Mouse (Mus musculus) intestine, postnatal 0 days (tissue): Measurements from ENCODE around the gene Ice2. TPM values are rescaled to one million over a fixed set of nuclear protein-coding genes. Genes with fewer than 3 reads are reported as not detected.

Source experiments
- ATAC-seq: fragments of 200-750 bp; cut with Nextera tagmentation; 2 replicates; pipeline ENCODE4 v1.8.0; 2017; ENCODE audit warnings: mild to moderate bottlenecking, moderate TSS enrichment, moderate library complexity
- H3K27ac ChIP-seq: fragments of 300-500 bp; sonication (generic); 2 replicates; pipeline ENCODE4 v1.5.1; 2014; ENCODE audit warnings: mild to moderate bottlenecking, low read depth, low read length, moderate library complexity
- H3K27me3 ChIP-seq: fragments of 300-500 bp; sonication (generic); replicated peaks from 2 replicates; pipeline ENCODE4 v1.6.1; 2014; ENCODE audit warnings: low read length, mixed read lengths; ENCODE audit not compliant: control insufficient read depth, insufficient read depth
- H3K36me3 ChIP-seq: fragments of 300-500 bp; sonication (generic); 2 replicates; pipeline ENCODE4 v1.6.1; 2014; ENCODE audit warnings: mild to moderate bottlenecking, moderate library complexity; ENCODE audit not compliant: control insufficient read depth, insufficient read depth
- H3K4me1 ChIP-seq: fragments of 300-500 bp; sonication (generic); replicated peaks from 2 replicates; pipeline ENCODE4 v1.6.1; 2014; ENCODE audit warnings: antibody characterized with exemption, low read length, mixed read lengths; ENCODE audit not compliant: control insufficient read depth, insufficient read depth
- H3K4me2 ChIP-seq: fragments of 300-500 bp; sonication (generic); replicated peaks from 2 replicates; pipeline ENCODE4 v1.6.1; 2014; ENCODE audit warnings: low read depth, mild to moderate bottlenecking, moderate library complexity
- H3K4me3 ChIP-seq: fragments of 300-500 bp; sonication (generic); 2 replicates; pipeline ENCODE4 v1.5.1; 2014; ENCODE audit warnings: low read depth, low read length
- H3K9ac ChIP-seq: fragments of 300-500 bp; sonication (generic); 2 replicates; pipeline ENCODE4 v1.6.1; 2014; ENCODE audit warnings: mild to moderate bottlenecking, low read depth, low read length
- H3K9me3 ChIP-seq: fragments of 300-500 bp; sonication (generic); 2 replicates; pipeline ENCODE4 v1.6.1; 2016; ENCODE audit warnings: mixed run types; ENCODE audit not compliant: control insufficient read depth
- CTCF ChIP-seq: sonication (generic); IDR thresholded peaks from 2 replicates; pipeline ENCODE4 v1.5.1; 2016; ENCODE audit warnings: low read depth, mild to moderate bottlenecking, control low read depth, antibody characterized with exemption, moderate library complexity
- WGBS: fragments of 180-500 bp; shearing (Covaris S2); extraction: QIAGEN DNeasy Blood & Tissue Kit; methylation state at CpG from one replicate; pipeline ENCODE4 v1.1.7; 2014; 5-methylcytosine and 5-hydroxymethylcytosine counted together
- polyA plus RNA-seq: library from polyadenylated mRNA; unstranded; fragments of >200 nt; fragmentation: Nextera tagmentation; extraction: Ambion mirVana; gene quantifications from 2 replicates; pipeline ENCODE4 v1.2.1, GENCODE M21; 2015

Ice2 gene
- polyA plus RNA-seq, 1 experiment from 2014 or later = 5.2 TPM

GRCm38 (mm10) chr9:69387296-69387695 is 10.4 kb upstream of the Ice2 start:
- no peak overlapping the region for H3K4me2 ChIP-seq
- no peak overlapping the region for H3K9ac ChIP-seq
- H3K4me1 ChIP-seq = no peaks in the 10 kb centered on the region
- no peak overlapping the region for H3K4me3 ChIP-seq
- 68% methylated on average over 4 of the region's 4 CpGs for WGBS
- H3K27ac ChIP-seq = no peak overlapping the region
- no peaks in the 10 kb centered on the region for H3K27me3 ChIP-seq
- no peak for TF ChIP-seq CTCF
- H3K36me3 ChIP-seq = no peaks in the 10 kb centered on the region
- no peaks in the 10 kb centered on the region for H3K9me3 ChIP-seq
- no peak for ATAC-seq

- WGBS = 84% methylated on average over 4 of the region's 4 CpGs
- H3K4me1 ChIP-seq = no peaks in the 10 kb centered on the region
- H3K4me3 ChIP-seq = no peak overlapping the region
- TF ChIP-seq CTCF = no peak
- H3K4me2 ChIP-seq = no peak overlapping the region
- H3K9ac ChIP-seq = no peak overlapping the region
- H3K36me3 ChIP-seq = no peaks in the 10 kb centered on the region
- ATAC-seq = no peak
- no peaks in the 10 kb centered on the region for H3K27me3 ChIP-seq
- no peaks in the 10 kb centered on the region for H3K9me3 ChIP-seq
- no peak overlapping the region for H3K27ac ChIP-seq
These were observed 7.1 kb upstream of the Ice2 start for GRCm38 (mm10) chr9:69390631-69391030.

- Histone ChIP-seq H3K27me3 (no peaks in the 10 kb centered on the region), H3K9ac (no peak overlapping the region), H3K4me3 (no peak overlapping the region), H3K4me2 (no peak overlapping the region), H3K27ac (no peak overlapping the region), H3K9me3 (no peaks in the 10 kb centered on the region), H3K36me3 (no peaks in the 10 kb centered on the region), H3K4me1 (peaks cover 5% of the 10 kb centered on the region; the same call in 1 of the 2 replicates)
- TF ChIP-seq CTCF = no peak
- ATAC-seq = no peak
- 90% methylated on average over 5 of the region's 5 CpGs for WGBS
These were observed 3.5 kb upstream of the Ice2 start for GRCm38 (mm10) chr9:69394234-69394633.

- H3K36me3 ChIP-seq = no peaks in the 10 kb centered on the region
- H3K4me2 ChIP-seq = peak overlapping the region; percentile 94
- peaks cover 5% of the 10 kb centered on the region; the same call in 1 of the 2 replicates for H3K4me1 ChIP-seq
- 45% methylated on average over 2 of the region's 2 CpGs for WGBS
- no peaks in the 10 kb centered on the region for H3K27me3 ChIP-seq
- peak overlapping the region; percentile 83; the same call in 1 of the 2 replicates for H3K27ac ChIP-seq
- ATAC-seq = no peak
- peak overlapping the region; percentile 63 for H3K4me3 ChIP-seq
- H3K9me3 ChIP-seq = no peaks in the 10 kb centered on the region
- TF ChIP-seq CTCF = no peak
- H3K9ac ChIP-seq = peak overlapping the region; percentile 84
These were observed 310 bp upstream of the Ice2 start for GRCm38 (mm10) chr9:69397432-69397759.

GRCm38 (mm10) chr9:69398453-69398850 is 746 bp downstream of the Ice2 start:
- no peaks in the 10 kb centered on the region for H3K27me3 ChIP-seq
- H3K27ac ChIP-seq = peak overlapping the region; percentile 83
- no peaks in the 10 kb centered on the region for H3K36me3 ChIP-seq
- H3K4me1 ChIP-seq = peaks cover 5% of the 10 kb centered on the region; the same call in 1 of the 2 replicates
- peak overlapping the region; percentile 63 for H3K4me3 ChIP-seq
- H3K4me2 ChIP-seq = peak overlapping the region; percentile 94
- peak; percentile 41 for ATAC-seq
- TF ChIP-seq CTCF = no peak
- peak overlapping the region; percentile 84 for H3K9ac ChIP-seq
- 3% methylated on average over 10 of the region's 10 CpGs for WGBS
- no peaks in the 10 kb centered on the region for H3K9me3 ChIP-seq

GRCm38 (mm10) chr9:69404671-69405070 is 7.0 kb downstream of the Ice2 start:
- no peaks in the 10 kb centered on the region for H3K4me1 ChIP-seq

GRCm38 (mm10) chr9:69419476-69419875 is 21.8 kb downstream of the Ice2 start:
- Histone ChIP-seq H3K9me3 (no peaks in the 10 kb centered on the region), H3K4me2 (no peak overlapping the region), H3K27me3 (no peaks in the 10 kb centered on the region), H3K4me1 (no peaks in the 10 kb centered on the region), H3K9ac (no peak overlapping the region), H3K36me3 (peaks cover 35% of the 10 kb centered on the region), H3K4me3 (no peak overlapping the region), H3K27ac (no peak overlapping the region)
- no peak for ATAC-seq
- TF ChIP-seq CTCF = peak; percentile 78
- 100% methylated on average over 1 of the region's 1 CpGs for WGBS

More at GRCm38 (mm10) chr9:69404671-69405070, 7.0 kb downstream of the Ice2 start:
- Histone ChIP-seq H3K9ac (no peak overlapping the region), H3K27ac (no peak overlapping the region), H3K9me3 (no peaks in the 10 kb centered on the region), H3K27me3 (no peaks in the 10 kb centered on the region), H3K4me3 (no peak overlapping the region), H3K4me2 (no peak overlapping the region), H3K36me3 (peaks cover 11% of the 10 kb centered on the region; the same call in 1 of the 2 replicates)
- ATAC-seq = no peak
- no peak for TF ChIP-seq CTCF
- WGBS = 83% methylated on average over 6 of the region's 6 CpGs
